Comparison of ENCODE assay signal across 9 mouse cellular contexts in genomic region chr2:167162516-167163021, GRCm38 (mm10). TPM values are rescaled to one million over a fixed set of nuclear protein-coding genes. Genes with fewer than 3 reads are reported as not detected.
DNase-seq lines count a peak whose midpoint lies in the region; ATAC-seq and TF ChIP-seq lines count a peak whose summit lies in the region.
"Had no signal": no experiment of that assay in that cellular context is flagged by ENCODE, and none has a peak within 500 bp of the region (broad histone marks: within the 10 kb centered on the region; RNA-seq: fewer than 3 reads in every experiment).

No protein-coding gene starts in this region.

- no peak overlapping the region for H3K4me3 ChIP-seq in forebrain, embryonic 14.5 days (ENCODE audit: low read depth, low read length)
- no peak overlapping the region for H3K4me3 ChIP-seq in forebrain, embryonic 12.5 days (replicated peaks)
- no peak overlapping the region for H3K4me3 ChIP-seq in midbrain, postnatal 0 days (ENCODE audit: low read depth, low read length)
- no peak overlapping the region for H3K4me3 ChIP-seq in midbrain, embryonic 10.5 days
- no peak overlapping the region for H3K4me3 ChIP-seq in heart, embryonic 13.5 days
- H3K4me3 ChIP-seq in liver, postnatal 0 days (ENCODE audit: low read depth, low read length), result no peak overlapping the region
- H3K4me3 ChIP-seq: hindbrain, embryonic 15.5 days had no signal

- DNase-seq in forebrain, embryonic 14.5 days (ENCODE audit: low spot score), result peak; percentile 35
- peak; percentile 62 for DNase-seq in midbrain, postnatal 0 days (ENCODE audit: low spot score)
- no peak for DNase-seq in midbrain, embryonic 10.5 days (ENCODE audit: low spot score)
- DNase-seq in lung, postnatal 36 days, result peak; percentile 48
- no peak for DNase-seq in liver, postnatal 0 days
- no peak for DNase-seq in embryo, embryonic 10.5 days (ENCODE audit: low spot score)

- TF ChIP-seq EP300 in liver, postnatal 0 days (IDR thresholded peaks at IDR 0.05; ENCODE audit: low read depth), result no peak

- 64% methylated on average over 10 of the region's 10 CpGs for WGBS in forebrain, embryonic 14.5 days
- 88% methylated on average over 10 of the region's 10 CpGs for whole genome bisulfite sequencing in forebrain, embryonic 12.5 days
- WGBS in midbrain, postnatal 0 days, result 74% methylated on average over 10 of the region's 10 CpGs
- 92% methylated on average over 10 of the region's 10 CpGs for WGBS in midbrain, embryonic 10.5 days
- 57% methylated on average over 10 of the region's 10 CpGs for WGBS in heart, embryonic 13.5 days
- WGBS in liver, postnatal 0 days (ENCODE audit: insufficient replicate concordance), result 64% methylated on average over 10 of the region's 10 CpGs

- no peaks in the 10 kb centered on the region for H3K27me3 ChIP-seq in forebrain, embryonic 14.5 days (replicated peaks; ENCODE audit: control insufficient read depth, insufficient read depth, low read length)
- H3K27me3 ChIP-seq in forebrain, embryonic 12.5 days, result no peaks in the 10 kb centered on the region
- no peaks in the 10 kb centered on the region for H3K27me3 ChIP-seq in midbrain, postnatal 0 days (ENCODE audit: insufficient read depth, low read length)
- H3K27me3 ChIP-seq in midbrain, embryonic 10.5 days (ENCODE audit: low read depth, poor library complexity, severe bottlenecking), result no peaks in the 10 kb centered on the region
- peaks cover 4% of the 10 kb centered on the region; the same call in 1 of the 2 replicates for H3K27me3 ChIP-seq in heart, embryonic 13.5 days (replicated peaks)
- H3K27me3 ChIP-seq in liver, postnatal 0 days (ENCODE audit: insufficient read depth, low read length), result no peaks in the 10 kb centered on the region
- H3K27me3 ChIP-seq: hindbrain, embryonic 15.5 days had no signal

- ATAC-seq in forebrain, embryonic 14.5 days, result no peak
- no peak for ATAC-seq in forebrain, embryonic 12.5 days (ENCODE audit: low FRiP score)
- ATAC-seq in midbrain, postnatal 0 days (ENCODE audit: low FRiP score), result no peak
- ATAC-seq in heart, embryonic 13.5 days (ENCODE audit: extremely low read depth, insufficient number of reproducible peaks, low FRiP score, low TSS enrichment), result no peak
- no peak for ATAC-seq in liver, postnatal 0 days

- no peaks in the 10 kb centered on the region for H3K36me3 ChIP-seq in forebrain, embryonic 14.5 days (ENCODE audit: control insufficient read depth, insufficient read depth, low read length)
- H3K36me3 ChIP-seq in forebrain, embryonic 12.5 days (replicated peaks), result no peaks in the 10 kb centered on the region
- no peaks in the 10 kb centered on the region; the same call in 1 of the 2 replicates for H3K36me3 ChIP-seq in midbrain, postnatal 0 days (ENCODE audit: insufficient read depth, low read length)
- 0 out of 2 replicates have a peak, but pooled peaks cover 5% of the 10 kb centered on the region for H3K36me3 ChIP-seq in midbrain, embryonic 10.5 days
- no peaks in the 10 kb centered on the region for H3K36me3 ChIP-seq in heart, embryonic 13.5 days
- no peaks in the 10 kb centered on the region for H3K36me3 ChIP-seq in liver, postnatal 0 days (replicated peaks; ENCODE audit: insufficient read depth, low read length)
- H3K36me3 ChIP-seq: hindbrain, embryonic 15.5 days had no signal

- H3K9me3 ChIP-seq in forebrain, embryonic 14.5 days (replicated peaks; ENCODE audit: control insufficient read depth, low read length), result 0 out of 2 replicates have a peak, but pooled peaks cover 2% of the 10 kb centered on the region
- peaks cover 5% of the 10 kb centered on the region; the same call in 1 of the 2 replicates for H3K9me3 ChIP-seq in forebrain, embryonic 12.5 days
- no peaks in the 10 kb centered on the region for H3K9me3 ChIP-seq in midbrain, postnatal 0 days (ENCODE audit: low read length)
- peaks cover 5% of the 10 kb centered on the region; the same call in 1 of the 2 replicates for H3K9me3 ChIP-seq in midbrain, embryonic 10.5 days (replicated peaks)
- H3K9me3 ChIP-seq in heart, embryonic 13.5 days, result peaks cover 12% of the 10 kb centered on the region
- no peaks in the 10 kb centered on the region for H3K9me3 ChIP-seq in liver, postnatal 0 days (ENCODE audit: low read length)
- H3K9me3 ChIP-seq: hindbrain, embryonic 15.5 days had no signal

- peaks cover 8% of the 10 kb centered on the region; the same call in 1 of the 2 replicates for H3K4me1 ChIP-seq in forebrain, embryonic 14.5 days (ENCODE audit: control insufficient read depth, insufficient read depth, low read length)
- peaks cover 6% of the 10 kb centered on the region; the same call in 1 of the 2 replicates for H3K4me1 ChIP-seq in forebrain, embryonic 12.5 days
- H3K4me1 ChIP-seq in midbrain, postnatal 0 days (ENCODE audit: insufficient read depth, low read length), result no peaks in the 10 kb centered on the region
- no peaks in the 10 kb centered on the region for H3K4me1 ChIP-seq in midbrain, embryonic 10.5 days
- peaks cover 12% of the 10 kb centered on the region for H3K4me1 ChIP-seq in heart, embryonic 13.5 days
- H3K4me1 ChIP-seq in liver, postnatal 0 days (ENCODE audit: insufficient read depth), result 0 out of 2 replicates have a peak, but pooled peaks cover under 1% of the 10 kb centered on the region
- H3K4me1 ChIP-seq: hindbrain, embryonic 15.5 days had no signal

- H3K9ac ChIP-seq in forebrain, embryonic 14.5 days (ENCODE audit: low read length), result no peak overlapping the region
- H3K9ac ChIP-seq in forebrain, embryonic 12.5 days, result no peak overlapping the region
- no peak overlapping the region for H3K9ac ChIP-seq in midbrain, postnatal 0 days (replicated peaks; ENCODE audit: low read length, poor library complexity, severe bottlenecking)
- H3K9ac ChIP-seq in heart, embryonic 13.5 days, result no peak overlapping the region
- H3K9ac ChIP-seq in liver, postnatal 0 days (replicated peaks), result no peak overlapping the region
- H3K9ac ChIP-seq: hindbrain, embryonic 15.5 days had no signal

- TF ChIP-seq CTCF in midbrain, postnatal 0 days (IDR thresholded peaks at IDR 0.05), result no peak
- no peak for TF ChIP-seq CTCF in liver, postnatal 0 days (IDR thresholded peaks at IDR 0.05; ENCODE audit: low read depth)

- no peak overlapping the region for H3K27ac ChIP-seq in forebrain, embryonic 14.5 days (ENCODE audit: low read depth, low read length)
- no peak overlapping the region for H3K27ac ChIP-seq in forebrain, embryonic 12.5 days
- H3K27ac ChIP-seq in midbrain, postnatal 0 days (ENCODE audit: low read depth, low read length), result no peak overlapping the region
- H3K27ac ChIP-seq in midbrain, embryonic 10.5 days (replicated peaks), result no peak overlapping the region
- peak overlapping the region; percentile 58 for H3K27ac ChIP-seq in heart, embryonic 13.5 days (replicated peaks)
- H3K27ac ChIP-seq in liver, postnatal 0 days (ENCODE audit: low read depth), result no peak overlapping the region
- H3K27ac ChIP-seq: hindbrain, embryonic 15.5 days had no signal

- no peak overlapping the region for H3K4me2 ChIP-seq in forebrain, embryonic 14.5 days (ENCODE audit: low read length)
- H3K4me2 ChIP-seq in forebrain, embryonic 12.5 days, result no peak overlapping the region
- no peak overlapping the region for H3K4me2 ChIP-seq in midbrain, postnatal 0 days (ENCODE audit: low read depth, low read length, poor library complexity, severe bottlenecking)
- no peak overlapping the region for H3K4me2 ChIP-seq in heart, embryonic 13.5 days
- no peak overlapping the region for H3K4me2 ChIP-seq in liver, postnatal 0 days (ENCODE audit: low read depth, low read length)
- H3K4me2 ChIP-seq: hindbrain, embryonic 15.5 days had no signal

RNA-seq across cellular contexts. Expression of gene Kcnb1, which starts 27.4 kb away (rescaled TPM):
- 1.6 and 2.1 TPM in 2 replicates for polyA plus RNA-seq in forebrain, embryonic 14.5 days (2014; fragmentation: Nextera tagmentation; extraction: Ambion mirVana)
- 1.3 and 1.8 TPM in 2 replicates for polyA plus RNA-seq in forebrain, embryonic 12.5 days (2016; fragmentation: Nextera tagmentation; extraction: Ambion mirVana)
- 29.8 and 30.0 TPM in 2 replicates for total RNA-seq in midbrain, postnatal 0 days (2014; rRNA removed)
- 5.6 and 6.4 TPM in 2 replicates for polyA plus RNA-seq in midbrain, postnatal 0 days (2015; fragmentation: Nextera tagmentation; extraction: Ambion mirVana)
- 0.49 and 1.0 TPM in 2 replicates for polyA plus RNA-seq in midbrain, embryonic 10.5 days (2016; fragmentation: Nextera tagmentation; extraction: Ambion mirVana)
- 0.19 and 0.49 TPM in 2 replicates for polyA plus RNA-seq in heart, embryonic 13.5 days (2015; fragmentation: Nextera tagmentation; extraction: Ambion mirVana)
- 0.11 and 0.21 TPM in 2 replicates for polyA plus RNA-seq in liver, postnatal 0 days (2015; fragmentation: Nextera tagmentation; extraction: Ambion mirVana)

Comparison
In these comparisons a context has a peak if more than half of its experiments do, and no peak if none do; other contexts are left out.
1. DNase-seq: peak in forebrain, embryonic 14.5 days (single experiment), midbrain, postnatal 0 days (single experiment) and lung, postnatal 36 days (single experiment); none in midbrain, embryonic 10.5 days (single experiment), liver, postnatal 0 days (single experiment) and embryo, embryonic 10.5 days (single experiment).